Mouse (Mus musculus): ENCODE results near the gene Sh3bgrl. TPM values are rescaled to one million over a fixed set of nuclear protein-coding genes. Genes with fewer than 3 reads are reported as not detected.

Sh3bgrl gene
- total RNA-seq, 2 experiments from 2014 or later = 121 to 212 TPM

GRCm38 (mm10) chrX:109130066-109130465, 34.9 kb downstream of the Sh3bgrl start:
- no peak for ATAC-seq (replicated peaks; ENCODE audit: poor library complexity)

GRCm38 (mm10) chrX:109131834-109132233, 36.7 kb downstream of the Sh3bgrl start:
- ATAC-seq (replicated peaks; ENCODE audit: poor library complexity) = no peak

- ATAC-seq (replicated peaks; ENCODE audit: poor library complexity) = no peak
Measured at GRCm38 (mm10) chrX:109132463-109132862, 37.3 kb downstream of the Sh3bgrl start.

GRCm38 (mm10) chrX:109133500-109133899, 38.3 kb downstream of the Sh3bgrl start:
- ATAC-seq (replicated peaks; ENCODE audit: poor library complexity) = no peak

- ATAC-seq (replicated peaks; ENCODE audit: poor library complexity) = no peak
Measured at GRCm38 (mm10) chrX:109136306-109136705, 41.1 kb downstream of the Sh3bgrl start.

- ATAC-seq (replicated peaks; ENCODE audit: poor library complexity) = no peak
Measured at GRCm38 (mm10) chrX:109136820-109137219, 41.7 kb downstream of the Sh3bgrl start.

GRCm38 (mm10) chrX:109137295-109137694, 42.1 kb downstream of the Sh3bgrl start:
- no peak for ATAC-seq (replicated peaks; ENCODE audit: poor library complexity)

GRCm38 (mm10) chrX:109141337-109141870, 46.2 kb downstream of the Sh3bgrl start:
- ATAC-seq (replicated peaks; ENCODE audit: poor library complexity) = no peak

- no peak for ATAC-seq (replicated peaks; ENCODE audit: poor library complexity)
Measured at GRCm38 (mm10) chrX:109142281-109142680, 47.1 kb downstream of the Sh3bgrl start.

GRCm38 (mm10) chrX:109145779-109146178, 50.6 kb downstream of the Sh3bgrl start:
- ATAC-seq (replicated peaks; ENCODE audit: poor library complexity) = no peak

GRCm38 (mm10) chrX:109147108-109147507, 51.9 kb downstream of the Sh3bgrl start:
- ATAC-seq (replicated peaks; ENCODE audit: poor library complexity) = peak; percentile 42; the same call in 1 of the 2 replicates

GRCm38 (mm10) chrX:109151228-109151627, 56.1 kb downstream of the Sh3bgrl start:
- no peak for ATAC-seq (replicated peaks; ENCODE audit: poor library complexity)

- no peak for ATAC-seq (replicated peaks; ENCODE audit: poor library complexity)
Measured at GRCm38 (mm10) chrX:109160326-109160725, 65.2 kb downstream of the Sh3bgrl start.

GRCm38 (mm10) chrX:109160901-109161300, 65.7 kb downstream of the Sh3bgrl start:
- no peak for ATAC-seq (replicated peaks; ENCODE audit: poor library complexity)

GRCm38 (mm10) chrX:109175038-109175437, 79.9 kb downstream of the Sh3bgrl start:
- ATAC-seq (replicated peaks; ENCODE audit: poor library complexity) = peak; percentile 61

GRCm38 (mm10) chrX:109175470-109175869, 80.3 kb downstream of the Sh3bgrl start:
- peak; percentile 17 for ATAC-seq (replicated peaks; ENCODE audit: poor library complexity)

- ATAC-seq (replicated peaks; ENCODE audit: poor library complexity) = peak; percentile 94
Measured at GRCm38 (mm10) chrX:109184706-109185478, 89.7 kb downstream of the Sh3bgrl start.

GRCm38 (mm10) chrX:109189607-109190006, 94.4 kb downstream of the Sh3bgrl start:
- peak; percentile 54 for ATAC-seq (replicated peaks; ENCODE audit: poor library complexity)

- ATAC-seq (replicated peaks; ENCODE audit: poor library complexity) = peak; percentile 36; the same call in 1 of the 2 replicates
Measured at GRCm38 (mm10) chrX:109190969-109191368, 95.8 kb downstream of the Sh3bgrl start.

GRCm38 (mm10) chrX:109191436-109191835, 96.3 kb downstream of the Sh3bgrl start:
- peak; percentile 93 for ATAC-seq (replicated peaks; ENCODE audit: poor library complexity)

- ATAC-seq (replicated peaks; ENCODE audit: poor library complexity) = peak; percentile 95
Measured at GRCm38 (mm10) chrX:109196468-109196867, 101.3 kb downstream of the Sh3bgrl start, which contains the start of gene Gm6377. Gene Gm6377 (plus strand): TSS chrX:109196756.

- peak; percentile 90 for ATAC-seq (replicated peaks; ENCODE audit: poor library complexity)
Measured at GRCm38 (mm10) chrX:109207843-109208242, 112.7 kb downstream of the Sh3bgrl start.
